Mouse (Mus musculus) midbrain, embryonic 15.5 days (tissue): Measurements from ENCODE around the gene Srsf9. TPM values are rescaled to one million over a fixed set of nuclear protein-coding genes. Genes with fewer than 3 reads are reported as not detected.

Experiments
- ATAC-seq: fragments of 200-750 bp; cut with Nextera tagmentation; replicated peaks from 2 replicates; pipeline ENCODE4 v1.8.0; 2017; ENCODE audit warnings: moderate TSS enrichment
- H3K27ac ChIP-seq: fragments of 300-500 bp; sonication (generic); 2 replicates; pipeline ENCODE4 v1.5.1; 2015; ENCODE audit warnings: mild to moderate bottlenecking, inconsistent platforms
- H3K27me3 ChIP-seq: fragments of 300-500 bp; sonication (generic); replicated peaks from 2 replicates; pipeline ENCODE4 v1.6.1; 2015; ENCODE audit warnings: inconsistent platforms
- H3K36me3 ChIP-seq: fragments of 300-500 bp; sonication (generic); replicated peaks from 2 replicates; pipeline ENCODE4 v1.6.1; 2015; ENCODE audit warnings: inconsistent platforms
- H3K4me1 ChIP-seq: fragments of 300-500 bp; sonication (generic); 2 replicates; pipeline ENCODE4 v1.6.1; 2015; ENCODE audit warnings: inconsistent platforms
- H3K4me2 ChIP-seq: fragments of 300-500 bp; sonication (generic); 2 replicates; pipeline ENCODE4 v1.6.1; 2015; ENCODE audit warnings: inconsistent platforms, mild to moderate bottlenecking, moderate library complexity
- H3K4me3 ChIP-seq: fragments of 300-500 bp; sonication (generic); 2 replicates; pipeline ENCODE4 v1.5.1; 2015; ENCODE audit warnings: mild to moderate bottlenecking, inconsistent platforms
- H3K9ac ChIP-seq: fragments of 300-500 bp; sonication (generic); 2 replicates; pipeline ENCODE4 v1.6.1; 2015; ENCODE audit warnings: mild to moderate bottlenecking, inconsistent platforms
- H3K9me3 ChIP-seq: fragments of 300-500 bp; sonication (generic); 2 replicates; pipeline ENCODE4 v1.6.1; 2016; ENCODE audit warnings: inconsistent platforms
- WGBS: fragments of 180-500 bp; shearing (Covaris S2); methylation state at CpG from one replicate; pipeline ENCODE4 v1.1.7; 2015; ENCODE audit warnings: mixed read lengths; 5-methylcytosine and 5-hydroxymethylcytosine counted together
- polyA plus RNA-seq: library from polyadenylated mRNA; unstranded; fragments of >200 nt; fragmentation: Nextera tagmentation; extraction: Ambion mirVana; gene quantifications from 2 replicates; pipeline ENCODE4 v1.2.1, GENCODE M21; 2015

Srsf9 gene
- polyA plus RNA-seq, 1 experiment from 2014 or later, result 142 TPM

DNA sequence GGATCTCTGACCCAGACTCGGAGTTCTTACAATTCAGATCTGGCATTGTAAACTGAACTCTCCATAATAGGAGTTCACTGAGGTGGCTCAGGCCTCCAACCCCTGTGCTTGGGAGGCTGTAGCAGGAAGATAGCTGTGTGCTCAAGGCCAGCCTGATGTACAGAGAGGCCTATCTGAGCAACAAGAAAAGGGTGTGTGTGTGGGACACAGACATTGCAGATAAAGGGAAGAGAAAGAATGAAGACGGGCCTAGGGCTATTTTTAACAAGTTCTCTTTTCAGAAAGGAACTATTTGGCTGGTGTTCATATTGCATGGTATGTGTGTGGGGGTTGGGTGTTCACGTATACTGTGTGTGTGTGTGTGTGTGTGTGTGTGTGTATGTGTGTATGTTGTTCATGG, 6.6 kb downstream of the Srsf9 start:
- no peaks in the 10 kb centered on the region for H3K27me3 ChIP-seq
- H3K4me1 ChIP-seq, result peaks cover 17% of the 10 kb centered on the region
- ATAC-seq, result no peak
- peaks cover 60% of the 10 kb centered on the region for H3K36me3 ChIP-seq
- 90% methylated on average over 3 of the region's 3 CpGs for whole genome bisulfite sequencing
- H3K4me2 ChIP-seq, result no peak overlapping the region
- no peak overlapping the region for H3K9ac ChIP-seq
- no peaks in the 10 kb centered on the region for H3K9me3 ChIP-seq
- H3K4me3 ChIP-seq, result no peak overlapping the region
- H3K27ac ChIP-seq, result no peak overlapping the region

DNA sequence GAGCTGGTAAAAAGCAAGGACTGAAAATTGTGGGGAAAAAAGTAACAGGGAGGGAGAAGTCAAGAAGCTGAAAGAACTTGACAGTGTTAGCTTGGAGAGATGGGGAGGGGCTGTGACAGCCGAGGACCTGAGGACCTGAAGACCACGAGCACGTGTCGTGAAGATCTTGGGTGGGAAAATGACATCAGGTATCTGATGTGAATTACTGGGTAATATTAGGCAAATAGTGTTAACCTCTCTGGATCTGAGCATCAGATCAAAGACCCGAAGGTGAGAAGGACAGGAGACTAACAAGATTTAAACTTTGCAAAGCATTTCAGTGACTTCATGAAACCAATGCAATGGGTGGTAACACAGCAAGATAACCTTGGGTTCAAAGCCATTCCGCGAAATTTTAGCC, 13.0 kb downstream of the Srsf9 start:
- H3K4me3 ChIP-seq, result peak overlapping the region; percentile 70
- H3K27me3 ChIP-seq, result no peaks in the 10 kb centered on the region
- peaks cover 26% of the 10 kb centered on the region for H3K4me1 ChIP-seq
- ATAC-seq, result no peak
- no peak overlapping the region for H3K27ac ChIP-seq
- 28% methylated on average over 7 of the region's 7 CpGs for whole genome bisulfite sequencing
- H3K4me2 ChIP-seq, result peak overlapping the region; percentile 67
- H3K9ac ChIP-seq, result peak overlapping the region; percentile 85; the same call in 1 of the 2 replicates
- peaks cover 37% of the 10 kb centered on the region for H3K36me3 ChIP-seq
- H3K9me3 ChIP-seq, result no peaks in the 10 kb centered on the region

DNA sequence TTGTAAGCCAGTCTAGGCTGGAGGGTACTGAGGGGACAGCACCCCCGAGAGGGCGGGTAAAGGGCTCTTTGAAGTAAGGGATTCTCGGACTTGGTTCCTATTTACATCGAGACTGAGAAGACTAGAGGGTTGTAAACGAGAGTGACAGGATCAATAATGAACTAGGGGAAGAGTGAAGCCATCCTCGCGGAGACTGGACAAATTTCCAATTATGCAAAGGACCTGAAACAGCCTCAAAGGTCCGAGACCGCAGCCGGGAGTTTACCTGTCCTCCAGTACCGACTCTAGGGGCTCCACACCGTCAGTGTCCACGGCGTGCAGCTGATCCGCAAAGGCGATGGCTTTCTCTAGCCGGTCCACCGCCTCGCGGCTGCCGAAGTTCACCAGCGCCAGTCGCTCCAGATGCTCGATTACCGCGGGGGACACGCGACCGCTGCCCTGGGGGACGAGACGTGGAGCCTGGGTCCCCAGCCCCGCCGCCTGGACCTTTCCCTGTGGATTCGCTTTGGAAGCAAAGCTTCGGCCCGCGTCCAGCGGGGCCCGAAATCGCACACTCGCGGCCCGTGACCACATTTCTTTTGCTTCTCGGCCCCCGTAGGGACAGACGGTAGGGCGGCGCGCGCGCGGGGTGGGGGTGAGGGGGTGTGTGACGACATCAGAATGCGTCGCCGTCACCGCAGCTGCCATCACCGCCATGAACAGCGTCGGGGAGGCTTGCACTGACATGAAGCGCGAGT, 13.8 kb downstream of the Srsf9 start, which contains the start of the genes Gatc and Triap1:
Gene Gatc (minus strand): TSS at position 602 of the 737 bp plus-strand sequence.
Gene Triap1 (plus strand): TSS at position 649 of the 737 bp plus-strand sequence.
- H3K4me3 ChIP-seq, result peak within 1 kb of the TSS; percentile 70
- under 1% methylated on average over 62 of the region's 62 CpGs for WGBS
- H3K27me3 ChIP-seq, result no peaks in the 10 kb centered on the region
- no peaks in the 10 kb centered on the region for H3K9me3 ChIP-seq
- H3K4me1 ChIP-seq, result peaks cover 26% of the 10 kb centered on the region
- H3K4me2 ChIP-seq, result peak within 1 kb of the TSS; percentile 67
- H3K36me3 ChIP-seq, result peaks cover 36% of the 10 kb centered on the region
- peak within 1 kb of the TSS; percentile 87 for H3K27ac ChIP-seq
- peak within 1 kb of the TSS; percentile 85 for H3K9ac ChIP-seq
- peak; percentile 89 for ATAC-seq

DNA sequence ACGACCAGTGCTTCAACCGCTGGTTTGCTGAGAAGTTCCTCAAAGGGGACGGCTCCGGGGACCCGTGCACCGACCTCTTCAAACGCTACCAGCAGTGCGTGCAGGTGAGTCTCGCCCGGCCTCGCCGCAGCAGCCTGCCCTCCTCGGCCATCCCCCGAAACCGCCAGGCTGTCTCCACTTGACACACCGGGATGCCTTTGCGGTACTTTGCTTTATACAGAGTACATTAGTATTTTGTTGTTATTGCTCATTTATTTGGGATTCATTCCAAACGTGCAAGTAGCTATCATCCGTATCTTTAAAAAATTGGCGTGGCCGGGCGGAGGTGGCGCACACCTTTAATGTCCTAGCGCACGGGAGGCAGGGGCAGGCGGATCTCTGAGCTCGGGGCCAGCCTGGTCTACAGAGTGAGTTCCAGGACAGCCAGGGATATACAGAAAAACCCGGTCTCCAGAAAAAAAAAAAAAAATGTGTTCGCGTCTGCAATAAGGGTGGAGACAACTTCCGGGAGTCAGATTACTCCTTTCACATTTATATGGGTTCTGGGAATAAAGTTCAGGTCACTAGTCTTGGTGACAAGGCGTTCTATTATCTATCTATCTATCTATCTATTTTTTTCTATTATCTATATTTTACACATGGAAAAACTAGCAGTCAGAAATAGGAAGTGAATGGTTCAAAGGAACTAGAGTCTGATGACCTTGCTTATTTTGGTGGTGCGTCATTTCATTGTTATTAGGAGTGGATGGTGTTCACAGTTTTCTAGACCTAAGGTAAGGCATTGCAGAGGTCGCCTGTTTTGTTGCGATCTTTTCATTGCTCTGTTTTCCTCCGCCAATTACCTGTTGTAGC, 14.6 kb downstream of the Srsf9 start:
- no peaks in the 10 kb centered on the region for H3K27me3 ChIP-seq
- peak; percentile 13 for ATAC-seq
- H3K27ac ChIP-seq, result peak overlapping the region; percentile 87
- 13% methylated on average over 36 of the region's 36 CpGs for WGBS
- peak overlapping the region; percentile 67 for H3K4me2 ChIP-seq
- H3K36me3 ChIP-seq, result peaks cover 32% of the 10 kb centered on the region
- peak overlapping the region; percentile 70 for H3K4me3 ChIP-seq
- H3K9ac ChIP-seq, result peak overlapping the region; percentile 85
- H3K4me1 ChIP-seq, result peaks cover 31% of the 10 kb centered on the region
- H3K9me3 ChIP-seq, result no peaks in the 10 kb centered on the region

DNA sequence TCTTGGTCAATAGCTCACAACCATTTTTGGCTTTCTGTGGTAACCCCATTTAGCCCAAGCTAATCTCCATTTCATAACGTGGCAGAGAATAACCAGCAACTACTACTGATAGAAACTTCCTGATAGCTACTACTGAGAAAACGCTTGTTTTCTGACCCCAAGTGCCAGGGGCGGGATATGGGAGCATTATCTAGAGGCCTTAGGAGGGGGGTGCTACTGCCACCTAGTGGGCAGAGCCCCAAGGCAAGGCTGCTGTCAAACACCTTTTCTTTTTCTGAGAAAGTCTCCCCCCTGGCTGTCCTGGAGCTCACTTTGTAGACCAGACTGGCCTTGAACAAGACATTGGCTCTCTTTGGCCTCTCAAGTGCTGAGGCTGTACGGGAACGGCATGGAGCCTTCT, 20.6 kb downstream of the Srsf9 start:
- H3K4me2 ChIP-seq, result peak overlapping the region; percentile 86
- WGBS, result 3% methylated on average over 5 of the region's 5 CpGs
- peaks cover 29% of the 10 kb centered on the region for H3K36me3 ChIP-seq
- H3K27me3 ChIP-seq, result no peaks in the 10 kb centered on the region
- ATAC-seq, result no peak
- H3K9ac ChIP-seq, result peak overlapping the region; percentile 79; the same call in 1 of the 2 replicates
- no peak overlapping the region for H3K27ac ChIP-seq
- peak overlapping the region; percentile 88 for H3K4me3 ChIP-seq
- H3K4me1 ChIP-seq, result peaks cover 27% of the 10 kb centered on the region
- H3K9me3 ChIP-seq, result no peaks in the 10 kb centered on the region

DNA sequence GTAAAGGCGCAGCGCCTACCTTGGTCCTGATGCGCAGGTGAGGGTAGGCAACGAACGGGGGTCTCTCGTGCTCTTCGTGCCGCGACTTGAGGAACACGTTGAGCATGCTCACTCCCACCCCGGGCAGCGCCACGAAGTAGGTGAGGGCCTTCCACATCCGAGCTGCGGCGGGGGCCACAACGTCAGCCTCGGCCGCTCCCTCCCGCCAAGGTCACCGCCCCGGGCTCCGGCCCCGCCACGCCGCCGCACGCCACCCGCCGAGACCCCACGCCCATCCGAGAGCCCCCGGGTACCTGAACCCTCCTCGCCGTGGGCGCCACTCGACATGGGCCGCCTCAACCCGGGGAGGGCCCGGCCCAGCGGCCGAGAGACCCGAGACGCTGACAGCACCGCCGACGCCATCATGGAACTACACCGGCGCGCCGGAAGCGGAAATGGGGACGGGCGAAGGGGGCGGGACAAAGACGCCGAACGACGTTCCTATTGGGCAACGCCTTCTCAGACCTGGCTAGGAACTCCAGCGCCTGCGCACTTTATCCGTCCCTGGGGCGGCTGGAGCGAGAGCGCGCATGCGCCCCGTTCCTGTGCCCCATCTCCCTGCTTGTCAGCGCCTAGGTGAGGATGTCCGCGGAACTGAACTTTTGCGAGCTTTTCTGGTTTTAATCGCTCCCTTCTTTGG, 21.7 kb downstream of the Srsf9 start, which contains the start of gene Cox6a1:
Gene Cox6a1 (minus strand): TSS at position 436 of the 679 bp plus-strand sequence.
- H3K4me2 ChIP-seq, result peak within 1 kb of the TSS; percentile 86
- no peaks in the 10 kb centered on the region for H3K27me3 ChIP-seq
- peaks cover 24% of the 10 kb centered on the region for H3K4me1 ChIP-seq
- peak; percentile 92 for ATAC-seq
- WGBS, result under 1% methylated on average over 67 of the region's 74 CpGs
- peak within 1 kb of the TSS; percentile 79 for H3K9ac ChIP-seq
- peak within 1 kb of the TSS; percentile 83 for H3K27ac ChIP-seq
- no peaks in the 10 kb centered on the region for H3K9me3 ChIP-seq
- H3K4me3 ChIP-seq, result peak within 1 kb of the TSS; percentile 88
- peaks cover 18% of the 10 kb centered on the region for H3K36me3 ChIP-seq

DNA sequence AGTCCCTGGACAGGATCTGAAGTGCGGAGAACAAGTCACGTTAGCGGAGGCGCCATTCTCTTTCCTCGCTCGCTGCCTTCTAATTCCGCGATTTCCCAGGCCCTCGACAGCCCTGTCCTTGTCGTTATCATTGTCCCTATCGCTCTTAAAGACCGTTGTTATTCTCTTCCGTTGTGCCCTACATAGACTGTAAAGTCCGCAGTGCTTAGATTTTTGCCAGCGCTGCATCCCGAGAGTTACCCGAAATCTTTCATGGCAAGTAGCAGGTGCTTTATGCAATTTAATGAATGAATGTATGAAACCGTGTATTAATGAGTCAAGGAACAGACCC, 22.2 kb downstream of the Srsf9 start:
- no peaks in the 10 kb centered on the region for H3K27me3 ChIP-seq
- WGBS, result under 1% methylated on average over 18 of the region's 18 CpGs
- H3K4me3 ChIP-seq, result peak overlapping the region; percentile 88
- H3K27ac ChIP-seq, result peak overlapping the region; percentile 83
- H3K4me1 ChIP-seq, result peaks cover 24% of the 10 kb centered on the region
- H3K9me3 ChIP-seq, result no peaks in the 10 kb centered on the region
- H3K9ac ChIP-seq, result peak overlapping the region; percentile 56
- peak overlapping the region; percentile 62 for H3K4me2 ChIP-seq
- peak; percentile 53 for ATAC-seq
- peaks cover 14% of the 10 kb centered on the region for H3K36me3 ChIP-seq

DNA sequence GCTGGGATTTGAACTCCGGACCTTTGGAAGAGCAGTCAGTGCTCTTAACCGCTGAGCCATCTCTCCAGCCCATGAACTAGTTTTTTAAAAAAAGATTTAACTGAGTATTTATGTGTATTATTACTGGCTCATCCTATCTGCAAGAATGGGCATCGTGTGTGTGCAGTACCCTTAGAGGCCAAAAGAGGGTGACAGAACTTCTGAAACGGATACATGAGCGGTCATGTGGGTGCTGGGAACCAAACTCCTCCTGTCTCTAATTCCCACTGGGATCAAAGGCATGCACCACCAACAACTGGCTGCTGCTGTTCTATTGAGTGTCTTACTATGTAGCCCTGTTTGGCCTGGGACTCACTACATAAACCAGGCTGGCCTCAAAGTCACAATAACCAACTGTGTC, 24.4 kb downstream of the Srsf9 start:
- no peak for ATAC-seq
- H3K36me3 ChIP-seq, result no peaks in the 10 kb centered on the region
- WGBS, result 77% methylated on average over 5 of the region's 5 CpGs
- no peak overlapping the region for H3K4me2 ChIP-seq
- no peak overlapping the region for H3K4me3 ChIP-seq
- H3K27me3 ChIP-seq, result no peaks in the 10 kb centered on the region
- H3K27ac ChIP-seq, result no peak overlapping the region
- H3K9me3 ChIP-seq, result no peaks in the 10 kb centered on the region
- H3K4me1 ChIP-seq, result peaks cover 21% of the 10 kb centered on the region
- no peak overlapping the region for H3K9ac ChIP-seq

DNA sequence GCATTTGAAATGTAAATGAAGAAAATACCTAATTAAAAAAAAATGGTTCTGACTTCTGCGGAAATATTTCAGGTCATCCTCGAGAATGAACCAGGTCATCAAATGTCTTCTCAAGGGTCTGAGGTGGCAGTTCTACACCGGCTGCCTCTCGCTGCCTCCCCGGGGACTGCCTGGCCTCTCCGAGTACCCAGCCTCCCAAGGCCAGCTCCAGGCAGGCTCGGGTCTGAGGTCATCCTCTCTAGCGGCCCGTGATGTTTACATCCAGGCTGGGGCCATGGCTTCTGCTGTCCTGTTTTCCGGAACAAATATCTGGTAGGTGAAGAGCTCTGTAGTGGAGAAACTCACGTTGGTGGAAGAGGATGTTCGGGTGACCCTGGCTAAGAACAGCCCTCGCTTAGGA, 28.1 kb downstream of the Srsf9 start:
- H3K9ac ChIP-seq, result no peak overlapping the region
- no peaks in the 10 kb centered on the region for H3K36me3 ChIP-seq
- H3K4me2 ChIP-seq, result no peak overlapping the region
- no peak for ATAC-seq
- no peak overlapping the region for H3K4me3 ChIP-seq
- H3K9me3 ChIP-seq, result no peaks in the 10 kb centered on the region
- 61% methylated on average over 13 of the region's 13 CpGs for WGBS
- no peak overlapping the region for H3K27ac ChIP-seq
- H3K27me3 ChIP-seq, result no peaks in the 10 kb centered on the region
- H3K4me1 ChIP-seq, result no peaks in the 10 kb centered on the region

DNA sequence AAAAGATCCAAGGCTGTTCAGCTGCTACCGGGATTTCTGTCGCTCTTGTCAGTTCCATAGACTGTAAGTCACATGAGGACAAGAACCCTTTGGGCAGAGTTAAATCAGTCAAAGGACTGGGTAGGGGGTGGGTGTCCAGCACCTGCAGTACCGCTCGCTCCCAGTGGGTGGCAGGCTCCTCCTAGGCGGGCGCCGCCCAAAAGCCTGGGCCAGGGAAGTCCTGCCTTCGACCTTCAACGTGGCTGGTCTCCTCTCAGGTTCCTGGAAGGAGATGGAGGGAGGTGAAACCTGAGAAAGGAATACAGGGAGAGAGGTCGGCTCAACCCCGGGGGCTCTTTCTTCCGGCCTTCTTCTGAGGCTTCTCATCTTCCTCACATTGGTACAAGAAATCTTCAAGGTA, 31.9 kb downstream of the Srsf9 start:
- 5% methylated on average over 12 of the region's 12 CpGs for WGBS
- no peaks in the 10 kb centered on the region for H3K27me3 ChIP-seq
- ATAC-seq, result no peak
- no peak overlapping the region for H3K4me3 ChIP-seq
- H3K9me3 ChIP-seq, result no peaks in the 10 kb centered on the region
- H3K4me1 ChIP-seq, result no peaks in the 10 kb centered on the region
- H3K4me2 ChIP-seq, result no peak overlapping the region
- no peak overlapping the region for H3K9ac ChIP-seq
- H3K27ac ChIP-seq, result no peak overlapping the region
- H3K36me3 ChIP-seq, result no peaks in the 10 kb centered on the region

DNA sequence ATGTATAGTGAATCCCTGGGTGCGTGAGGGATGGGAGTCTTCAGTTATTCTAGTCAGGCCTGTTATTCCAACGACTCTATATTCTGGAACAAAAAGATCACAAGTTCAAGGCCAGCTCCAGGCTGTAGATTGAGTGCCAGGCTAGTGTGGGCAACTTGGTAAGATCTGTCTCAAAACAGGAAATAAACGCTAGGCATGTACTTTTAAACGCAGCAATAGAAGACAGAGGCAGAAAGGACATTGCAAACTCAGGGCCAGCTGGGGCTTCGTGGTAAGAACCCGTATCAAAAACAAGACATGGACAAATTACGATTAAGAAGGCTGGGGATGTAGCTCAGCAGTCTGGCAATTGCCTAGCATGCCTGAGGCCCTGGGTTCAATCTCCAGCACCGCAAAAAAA, 32.5 kb downstream of the Srsf9 start:
- Histone ChIP-seq H3K4me1 (no peaks in the 10 kb centered on the region), H3K9ac (no peak overlapping the region), H3K4me2 (no peak overlapping the region), H3K36me3 (no peaks in the 10 kb centered on the region), H3K9me3 (no peaks in the 10 kb centered on the region), H3K27ac (no peak overlapping the region), H3K4me3 (no peak overlapping the region), H3K27me3 (no peaks in the 10 kb centered on the region)
- 90% methylated on average over 8 of the region's 8 CpGs for whole genome bisulfite sequencing
- ATAC-seq, result no peak

DNA sequence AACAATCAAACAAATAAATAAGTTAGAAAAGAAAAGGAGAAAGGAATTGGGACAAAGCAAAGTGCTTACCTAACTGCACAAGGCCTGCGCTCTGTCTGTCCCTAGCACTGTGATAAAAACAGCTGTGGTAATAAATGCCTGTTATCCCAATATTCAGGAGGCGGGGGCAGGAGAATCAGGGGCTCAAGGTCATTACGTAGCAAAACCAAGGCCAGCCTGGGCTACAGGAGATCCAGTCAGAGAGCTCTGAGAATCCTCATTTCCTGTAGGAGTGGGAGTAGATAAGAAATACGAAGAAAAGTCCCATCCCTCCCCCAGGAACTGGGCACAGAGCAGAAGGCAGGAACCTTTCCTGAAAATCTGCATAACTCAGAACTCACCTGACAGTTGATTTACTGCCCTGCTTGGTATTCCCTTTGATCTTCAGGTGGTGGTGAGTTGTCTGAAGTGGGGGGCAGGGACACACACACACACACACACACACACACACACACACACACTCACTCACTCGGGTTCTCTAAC, 32.9 kb downstream of the Srsf9 start:
- no peak overlapping the region for H3K9ac ChIP-seq
- H3K27me3 ChIP-seq, result no peaks in the 10 kb centered on the region
- 64% methylated on average over 5 of the region's 5 CpGs for WGBS
- H3K4me2 ChIP-seq, result no peak overlapping the region
- ATAC-seq, result no peak
- H3K4me1 ChIP-seq, result no peaks in the 10 kb centered on the region
- H3K9me3 ChIP-seq, result no peaks in the 10 kb centered on the region
- H3K4me3 ChIP-seq, result no peak overlapping the region
- H3K36me3 ChIP-seq, result no peaks in the 10 kb centered on the region
- no peak overlapping the region for H3K27ac ChIP-seq
